Mouse (Mus musculus): ENCODE results near the gene Kat2b. TPM values are rescaled to one million over a fixed set of nuclear protein-coding genes. Genes with fewer than 3 reads are reported as not detected.
"Not testable (repeated sequence)": the region's sequence is repeated elsewhere in the genome, so short reads cannot be mapped to it uniquely, and the experiment has no call there.

Gene Kat2b
- polyA plus RNA-seq, 1 experiment from 2014 or later: 6.7 TPM

GRCm38 (mm10) chr17:53591910-53592309 is 25.2 kb downstream of the Kat2b start:
- H3K27me3 ChIP-seq (replicated peaks): no peaks in the 10 kb centered on the region
- no peak overlapping the region for H3K4me2 ChIP-seq
- no peaks in the 10 kb centered on the region for H3K9me3 ChIP-seq
- ATAC-seq (replicated peaks): no peak
- H3K27ac ChIP-seq: no peak overlapping the region
- H3K9ac ChIP-seq: no peak overlapping the region
- H3K36me3 ChIP-seq (replicated peaks): no peaks in the 10 kb centered on the region
- H3K4me1 ChIP-seq: peaks cover 19% of the 10 kb centered on the region
- no peak overlapping the region for H3K4me3 ChIP-seq
- 93% methylated on average over 5 of the region's 5 CpGs for WGBS

DNA sequence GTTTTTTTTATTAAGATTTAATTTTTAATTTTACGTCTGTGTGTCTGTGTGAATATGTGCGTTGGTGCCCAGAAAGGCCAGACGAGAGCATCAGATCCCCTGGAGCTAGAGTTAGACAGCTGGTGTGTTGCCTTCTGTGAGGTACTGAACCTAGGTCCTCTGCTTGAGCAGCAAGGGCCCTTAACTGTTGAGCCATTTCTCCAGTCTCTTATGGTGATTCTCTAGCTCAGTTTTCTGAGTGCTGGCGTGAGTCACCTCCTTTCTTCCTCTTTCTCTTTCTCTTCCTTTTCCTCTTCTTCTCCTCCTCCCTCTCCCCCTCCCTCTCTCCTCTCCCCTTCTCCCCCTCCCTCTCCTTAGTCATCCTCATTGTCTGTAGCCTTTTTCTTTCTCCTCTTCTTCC is 27.9 kb downstream of the Kat2b start:
- Histone ChIP-seq H3K9ac (no peak overlapping the region), H3K4me2 (no peak overlapping the region), H3K9me3 (no peaks in the 10 kb centered on the region), H3K4me1 (peaks cover 11% of the 10 kb centered on the region), H3K4me3 (no peak overlapping the region), H3K36me3 (replicated peaks) (no peaks in the 10 kb centered on the region), H3K27me3 (replicated peaks) (no peaks in the 10 kb centered on the region), H3K27ac (no peak overlapping the region)
- no peak for ATAC-seq (replicated peaks)
- WGBS: 76% methylated on average over 4 of the region's 4 CpGs

DNA sequence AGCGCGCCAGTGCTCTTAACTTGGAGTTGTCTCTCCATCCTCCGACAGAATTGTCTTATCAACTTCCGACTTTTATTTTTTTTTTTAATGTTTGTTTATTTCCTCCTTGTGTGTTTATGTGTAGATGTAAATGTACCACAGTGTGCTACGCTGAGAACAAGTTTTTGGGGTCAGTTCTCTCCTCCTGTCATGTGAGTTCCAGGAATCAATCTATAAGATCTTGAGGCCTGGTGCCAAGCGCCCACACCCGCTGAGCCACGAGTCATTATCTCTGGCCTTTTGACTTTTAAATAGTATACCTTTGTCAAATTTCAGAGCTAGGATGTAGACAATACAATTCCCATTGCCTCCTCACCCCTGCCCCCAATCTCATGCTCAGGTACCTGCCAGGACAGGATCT is 28.9 kb downstream of the Kat2b start:
- Histone ChIP-seq H3K4me3 (no peak overlapping the region), H3K27me3 (replicated peaks) (no peaks in the 10 kb centered on the region), H3K27ac (peak overlapping the region; percentile 71), H3K4me1 (peaks cover 11% of the 10 kb centered on the region), H3K4me2 (no peak overlapping the region), H3K9ac (no peak overlapping the region), H3K9me3 (no peaks in the 10 kb centered on the region), H3K36me3 (replicated peaks) (no peaks in the 10 kb centered on the region)
- ATAC-seq (replicated peaks): no peak
- WGBS: 84% methylated on average over 8 of the region's 8 CpGs

- Histone ChIP-seq H3K4me1 (peaks cover 11% of the 10 kb centered on the region), H3K27me3 (replicated peaks) (no peaks in the 10 kb centered on the region), H3K4me3 (no peak overlapping the region), H3K9me3 (no peaks in the 10 kb centered on the region), H3K9ac (no peak overlapping the region), H3K36me3 (replicated peaks) (no peaks in the 10 kb centered on the region), H3K27ac (peak overlapping the region; percentile 71), H3K4me2 (no peak overlapping the region)
- peak; percentile 87 for ATAC-seq (replicated peaks)
- WGBS: 18% methylated on average over 3 of the region's 3 CpGs
Observed at GRCm38 (mm10) chr17:53596314-53596882, 29.7 kb downstream of the Kat2b start.

GRCm38 (mm10) chr17:53596941-53597790 is 30.5 kb downstream of the Kat2b start:
- Histone ChIP-seq H3K4me3 (no peak overlapping the region), H3K4me1 (peaks cover 11% of the 10 kb centered on the region), H3K36me3 (replicated peaks) (no peaks in the 10 kb centered on the region), H3K9ac (no peak overlapping the region), H3K4me2 (no peak overlapping the region), H3K9me3 (no peaks in the 10 kb centered on the region), H3K27me3 (replicated peaks) (no peaks in the 10 kb centered on the region), H3K27ac (peak overlapping the region; percentile 71; the same call in 1 of the 2 replicates)
- 82% methylated on average over 11 of the region's 11 CpGs for WGBS
- no peak for ATAC-seq (replicated peaks)

GRCm38 (mm10) chr17:53598571-53598970 is 31.9 kb downstream of the Kat2b start:
- Histone ChIP-seq H3K27ac (no peak overlapping the region), H3K4me3 (no peak overlapping the region), H3K27me3 (replicated peaks) (no peaks in the 10 kb centered on the region), H3K9ac (no peak overlapping the region), H3K9me3 (no peaks in the 10 kb centered on the region), H3K4me1 (peaks cover 11% of the 10 kb centered on the region), H3K36me3 (replicated peaks) (no peaks in the 10 kb centered on the region), H3K4me2 (no peak overlapping the region)
- 91% methylated on average over 4 of the region's 4 CpGs for WGBS
- ATAC-seq (replicated peaks): no peak

DNA sequence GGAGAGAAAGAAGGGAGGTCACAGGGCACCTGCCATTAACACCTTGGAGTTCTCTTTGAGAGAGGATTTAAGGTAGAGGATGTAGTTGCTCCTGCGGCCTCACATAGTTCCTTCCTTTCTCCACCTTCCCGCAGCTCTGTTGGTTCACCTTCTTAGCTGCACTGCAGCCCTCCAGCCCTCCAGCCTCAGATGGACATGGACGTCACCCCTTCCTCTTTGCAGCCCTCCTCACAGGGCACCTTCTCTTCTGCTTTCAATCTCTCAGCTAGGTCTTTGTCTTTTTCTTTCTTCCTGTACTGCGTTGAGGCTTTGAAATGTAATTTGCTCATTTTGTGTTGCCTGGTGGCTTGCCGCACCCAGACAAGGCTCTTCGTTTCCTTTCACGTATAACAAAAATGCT is 36.6 kb downstream of the Kat2b start:
- not testable (repeated sequence) for H3K27ac ChIP-seq; H3K36me3 ChIP-seq (replicated peaks); H3K4me3 ChIP-seq; ATAC-seq (replicated peaks); H3K9me3 ChIP-seq; H3K27me3 ChIP-seq (replicated peaks); H3K9ac ChIP-seq; H3K4me1 ChIP-seq; H3K4me2 ChIP-seq
- no CpG with 5 or more reads among the region's 7 CpGs for WGBS

DNA sequence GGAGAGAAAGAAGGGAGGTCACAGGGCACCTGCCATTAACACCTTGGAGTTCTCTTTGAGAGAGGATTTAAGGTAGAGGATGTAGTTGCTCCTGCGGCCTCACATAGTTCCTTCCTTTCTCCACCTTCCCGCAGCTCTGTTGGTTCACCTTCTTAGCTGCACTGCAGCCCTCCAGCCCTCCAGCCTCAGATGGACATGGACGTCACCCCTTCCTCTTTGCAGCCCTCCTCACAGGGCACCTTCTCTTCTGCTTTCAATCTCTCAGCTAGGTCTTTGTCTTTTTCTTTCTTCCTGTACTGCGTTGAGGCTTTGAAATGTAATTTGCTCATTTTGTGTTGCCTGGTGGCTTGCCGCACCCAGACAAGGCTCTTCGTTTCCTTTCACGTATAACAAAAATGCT is 39.4 kb downstream of the Kat2b start:
- not testable (repeated sequence) for H3K36me3 ChIP-seq (replicated peaks); H3K27me3 ChIP-seq (replicated peaks); H3K9me3 ChIP-seq; H3K9ac ChIP-seq; H3K4me3 ChIP-seq; H3K4me2 ChIP-seq; H3K27ac ChIP-seq; H3K4me1 ChIP-seq; ATAC-seq (replicated peaks)
- WGBS: no CpG with 5 or more reads among the region's 7 CpGs

- H3K4me1 ChIP-seq; H3K4me2 ChIP-seq; H3K36me3 ChIP-seq (replicated peaks); H3K4me3 ChIP-seq; H3K9me3 ChIP-seq; H3K27me3 ChIP-seq (replicated peaks); H3K9ac ChIP-seq; H3K27ac ChIP-seq; ATAC-seq (replicated peaks): not testable (repeated sequence)
- WGBS: no CpG with 5 or more reads among the region's 7 CpGs
Observed at GRCm38 (mm10) chr17:53608924-53609323, 42.3 kb downstream of the Kat2b start.

DNA sequence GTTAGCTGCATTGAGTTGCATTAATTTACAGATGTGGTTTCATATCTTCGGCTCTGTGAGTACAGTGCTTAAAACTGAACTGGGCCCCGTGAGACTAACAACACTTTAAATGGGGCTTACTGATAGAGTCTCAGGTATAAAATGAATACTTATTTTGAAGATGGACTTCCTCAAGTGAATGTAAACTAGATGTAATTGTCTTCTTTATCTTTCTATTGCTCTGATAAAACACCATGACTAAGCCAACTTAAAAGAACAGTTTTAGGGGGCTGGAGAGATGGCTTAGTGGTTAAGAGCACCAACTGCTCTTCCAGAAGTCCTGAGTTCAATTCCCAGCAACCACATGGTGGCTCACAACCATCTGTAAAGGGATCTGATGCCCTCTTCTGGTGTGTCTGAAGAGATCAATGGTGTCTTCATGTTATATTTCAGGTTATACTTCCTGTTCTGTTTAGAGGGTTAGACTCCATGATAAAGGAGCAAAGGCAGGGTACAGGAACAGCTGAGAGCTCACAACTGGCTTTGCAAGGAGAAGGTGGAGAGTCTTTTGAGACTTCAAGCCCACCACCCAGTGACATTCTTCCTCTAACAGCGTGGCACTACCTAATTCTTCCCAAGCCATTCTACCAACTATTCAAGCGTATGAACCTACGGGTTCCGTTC is 50.8 kb downstream of the Kat2b start:
- H3K36me3 ChIP-seq (replicated peaks): no peaks in the 10 kb centered on the region
- H3K4me3 ChIP-seq: no peak overlapping the region
- no peak overlapping the region for H3K4me2 ChIP-seq
- 96% methylated on average over 6 of the region's 6 CpGs for WGBS
- no peak overlapping the region for H3K27ac ChIP-seq
- H3K4me1 ChIP-seq: no peaks in the 10 kb centered on the region
- no peaks in the 10 kb centered on the region for H3K9me3 ChIP-seq
- no peak for ATAC-seq (replicated peaks)
- H3K9ac ChIP-seq: no peak overlapping the region
- no peaks in the 10 kb centered on the region for H3K27me3 ChIP-seq (replicated peaks)

GRCm38 (mm10) chr17:53618369-53618768 is 51.7 kb downstream of the Kat2b start:
- no peaks in the 10 kb centered on the region for H3K4me1 ChIP-seq
- no peak for ATAC-seq (replicated peaks)
- H3K9ac ChIP-seq: no peak overlapping the region
- 94% methylated on average over 7 of the region's 7 CpGs for WGBS
- no peaks in the 10 kb centered on the region for H3K36me3 ChIP-seq (replicated peaks)
- H3K27ac ChIP-seq: no peak overlapping the region
- H3K9me3 ChIP-seq: no peaks in the 10 kb centered on the region
- no peak overlapping the region for H3K4me2 ChIP-seq
- H3K4me3 ChIP-seq: no peak overlapping the region
- H3K27me3 ChIP-seq (replicated peaks): no peaks in the 10 kb centered on the region

DNA sequence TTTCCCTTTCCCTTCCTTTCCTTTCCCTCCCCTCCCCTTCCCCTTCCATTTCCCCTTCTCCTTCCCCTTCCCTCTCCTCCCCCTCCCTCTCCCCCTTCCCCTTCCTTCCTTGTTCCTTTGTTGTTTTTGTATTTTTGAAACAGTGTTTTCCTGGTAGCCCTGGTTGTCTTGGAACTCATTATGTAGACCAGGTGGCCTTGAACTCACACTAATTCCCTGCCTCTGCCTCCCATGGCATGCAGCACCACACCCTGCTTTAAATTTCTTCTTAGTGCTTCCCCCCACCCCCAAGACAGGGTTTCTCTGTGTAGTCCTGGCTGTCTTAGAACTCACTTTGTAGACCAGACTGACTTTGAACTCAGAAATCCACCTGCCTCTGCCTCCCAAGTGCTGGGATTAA is 52.7 kb downstream of the Kat2b start:
- H3K9me3 ChIP-seq: no peaks in the 10 kb centered on the region
- ATAC-seq (replicated peaks): no peak
- no peak overlapping the region for H3K4me2 ChIP-seq
- H3K27me3 ChIP-seq (replicated peaks): no peaks in the 10 kb centered on the region
- H3K9ac ChIP-seq: no peak overlapping the region
- H3K4me3 ChIP-seq: no peak overlapping the region
- H3K36me3 ChIP-seq (replicated peaks): no peaks in the 10 kb centered on the region
- H3K4me1 ChIP-seq: no peaks in the 10 kb centered on the region
- no peak overlapping the region for H3K27ac ChIP-seq

Measured in midbrain, embryonic 15.5 days (tissue).